Mouse (Mus musculus): Measurements from ENCODE around the gene Ypel4. TPM values are rescaled to one million over a fixed set of nuclear protein-coding genes. Genes with fewer than 3 reads are reported as not detected.
A peak's percentile ranks its signal among the peaks of the same experiment; 100 is the strongest.
"Not testable (repeated sequence)": the region's sequence is repeated elsewhere in the genome, so short reads cannot be mapped to it uniquely, and the experiment has no call there.

Gene Ypel4
- polyA plus RNA-seq, 1 experiment from 2014 or later: 6.8 TPM

DNA sequence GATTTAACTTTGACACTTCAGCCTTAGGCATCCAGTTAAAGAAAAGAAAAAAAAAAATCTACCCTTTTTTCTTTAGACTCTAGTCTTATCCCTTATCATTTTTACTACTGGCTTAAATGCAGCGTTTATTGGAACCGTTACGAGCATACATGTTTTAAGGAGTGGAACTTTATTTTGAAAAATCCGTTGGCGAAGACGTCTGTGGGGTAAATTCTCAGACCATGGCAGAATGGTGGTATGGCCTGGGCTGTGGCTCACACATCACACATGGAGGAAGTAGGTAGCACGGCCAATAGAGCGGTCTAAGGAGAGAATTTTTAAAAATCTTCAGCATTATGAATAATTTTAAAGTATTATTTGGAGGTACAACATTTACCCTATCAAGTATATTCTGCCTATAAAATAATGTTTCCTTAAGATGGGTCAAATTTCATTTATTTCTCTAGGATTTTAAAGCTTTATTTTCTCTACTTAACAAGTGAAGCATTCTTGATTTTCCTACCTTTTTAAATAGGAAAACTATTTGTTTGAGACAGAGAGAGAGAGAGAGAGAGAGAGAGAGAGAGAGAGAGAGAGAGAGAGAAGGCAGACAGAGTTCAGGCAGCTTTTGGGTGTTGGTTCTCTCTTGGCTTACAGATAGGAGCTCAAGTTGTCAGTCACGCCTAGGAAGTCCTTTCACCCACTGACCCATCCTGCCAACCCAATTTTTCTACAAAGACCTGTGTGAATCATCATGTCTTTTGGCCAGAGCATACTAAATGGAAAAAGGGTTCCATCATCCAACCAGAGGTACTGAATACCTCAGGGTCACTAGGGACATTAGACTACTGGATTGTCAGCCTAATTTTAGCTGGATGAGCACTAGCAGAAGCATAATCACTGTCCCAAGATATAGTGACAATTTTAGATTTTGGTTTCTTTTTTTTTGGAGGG lies 17.2 kb upstream of the Ypel4 start:
- H3K4me1 ChIP-seq: peaks cover 15% of the 10 kb centered on the region
- peak overlapping the region; percentile 90 for H3K4me3 ChIP-seq
- H3K27me3 ChIP-seq (ENCODE audit: insufficient read depth, poor library complexity, severe bottlenecking): no peaks in the 10 kb centered on the region
- WGBS: 32% methylated on average over 9 of the region's 9 CpGs
- DNase-seq (ENCODE audit: low spot score): no peak
- H3K9me3 ChIP-seq: no peaks in the 10 kb centered on the region
- peaks cover 6% of the 10 kb centered on the region; the same call in 1 of the 2 replicates for H3K36me3 ChIP-seq
- H3K27ac ChIP-seq: peak overlapping the region; percentile 97

GRCm38 (mm10) chr2:84717357-84717756 lies 16.5 kb upstream of the Ypel4 start:
- Histone ChIP-seq H3K36me3 (peaks cover 6% of the 10 kb centered on the region; the same call in 1 of the 2 replicates), H3K27ac (no peak overlapping the region), H3K27me3 (ENCODE audit: insufficient read depth, poor library complexity, severe bottlenecking) (no peaks in the 10 kb centered on the region), H3K9me3 (no peaks in the 10 kb centered on the region), H3K4me3 (no peak overlapping the region), H3K4me1 (peaks cover 15% of the 10 kb centered on the region)
- WGBS: 78% methylated on average over 4 of the region's 4 CpGs
- no peak for DNase-seq (ENCODE audit: low spot score)

- Histone ChIP-seq H3K9me3 (no peaks in the 10 kb centered on the region), H3K4me1 (peaks cover 13% of the 10 kb centered on the region), H3K27ac (no peak overlapping the region), H3K4me3 (no peak overlapping the region), H3K27me3 (ENCODE audit: insufficient read depth, poor library complexity, severe bottlenecking) (no peaks in the 10 kb centered on the region), H3K36me3 (peaks cover 33% of the 10 kb centered on the region)
- 92% methylated on average over 2 of the region's 2 CpGs for WGBS
- DNase-seq (ENCODE audit: low spot score): no peak
These were observed 13.1 kb upstream of the Ypel4 start for GRCm38 (mm10) chr2:84720718-84721117.

DNA sequence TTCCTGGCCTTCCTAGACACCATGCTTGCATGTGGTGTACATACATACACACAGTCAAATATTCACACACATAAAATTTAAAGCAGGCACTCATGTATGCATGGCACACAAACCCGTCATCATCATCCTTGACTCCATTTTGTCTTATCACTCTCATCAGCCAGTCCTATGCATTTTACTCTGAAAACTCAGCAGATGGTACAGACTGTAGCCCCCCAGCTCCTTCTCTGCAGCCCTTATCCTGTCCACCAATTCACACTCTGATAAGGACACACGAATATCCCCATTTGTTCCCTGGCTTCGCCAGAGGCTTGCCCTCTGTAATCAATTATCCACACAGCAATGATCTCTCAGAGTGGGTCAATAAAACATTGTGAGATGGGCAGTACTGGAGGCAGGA lies 12.7 kb upstream of the Ypel4 start:
- no peak overlapping the region for H3K27ac ChIP-seq
- no peak for DNase-seq (ENCODE audit: low spot score)
- H3K27me3 ChIP-seq (ENCODE audit: insufficient read depth, poor library complexity, severe bottlenecking): no peaks in the 10 kb centered on the region
- peaks cover 34% of the 10 kb centered on the region for H3K36me3 ChIP-seq
- 64% methylated on average over 3 of the region's 3 CpGs for WGBS
- H3K9me3 ChIP-seq: no peaks in the 10 kb centered on the region
- peaks cover 17% of the 10 kb centered on the region for H3K4me1 ChIP-seq
- no peak overlapping the region for H3K4me3 ChIP-seq

DNA sequence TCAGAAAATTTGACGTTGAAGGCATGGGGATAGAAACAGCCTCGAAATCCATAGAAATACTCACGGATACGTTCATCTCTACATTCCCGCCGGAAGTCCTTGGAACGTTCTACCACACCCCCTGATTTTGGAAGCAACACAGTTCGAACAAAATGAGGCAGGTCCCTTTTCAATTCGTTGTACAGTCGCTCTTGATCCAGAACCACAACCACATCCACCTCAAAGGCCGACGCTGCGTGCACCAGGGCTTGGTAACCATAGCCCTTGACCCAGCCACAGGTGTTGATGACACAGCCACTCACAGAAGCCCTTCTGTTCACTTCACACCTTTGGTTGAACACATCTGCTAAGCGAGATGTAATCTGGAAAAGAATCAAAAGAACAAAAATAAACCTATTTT lies 10.0 kb upstream of the Ypel4 start:
- DNase-seq (ENCODE audit: low spot score): no peak
- H3K27me3 ChIP-seq (ENCODE audit: insufficient read depth, poor library complexity, severe bottlenecking): no peaks in the 10 kb centered on the region
- no peak overlapping the region for H3K27ac ChIP-seq
- no peak overlapping the region for H3K4me3 ChIP-seq
- 92% methylated on average over 14 of the region's 14 CpGs for WGBS
- H3K9me3 ChIP-seq: no peaks in the 10 kb centered on the region
- H3K4me1 ChIP-seq: peaks cover 17% of the 10 kb centered on the region
- peaks cover 34% of the 10 kb centered on the region for H3K36me3 ChIP-seq

DNA sequence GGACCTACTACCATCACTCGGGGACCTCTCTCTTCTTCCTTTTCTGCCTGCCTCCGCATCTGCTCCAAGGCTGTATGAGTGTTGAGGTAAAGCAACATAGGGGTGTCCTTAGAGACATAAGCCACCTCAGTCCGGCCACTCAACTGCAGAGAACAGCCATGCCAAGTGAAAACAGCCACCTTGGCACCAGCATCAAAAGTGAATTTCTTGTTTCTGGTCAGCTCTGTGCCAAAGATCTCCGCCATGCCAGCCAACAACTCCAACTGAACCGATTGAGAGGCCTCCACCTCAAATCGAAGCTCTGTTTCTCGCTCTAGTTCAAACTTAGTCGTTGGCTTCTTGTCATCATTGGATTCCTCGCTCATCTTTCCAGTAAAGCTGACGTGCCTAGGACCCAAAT lies 8.1 kb upstream of the Ypel4 start:
- DNase-seq (ENCODE audit: low spot score): no peak
- Histone ChIP-seq H3K9me3 (no peaks in the 10 kb centered on the region), H3K4me1 (peaks cover 17% of the 10 kb centered on the region), H3K4me3 (peak overlapping the region; percentile 74), H3K27ac (no peak overlapping the region), H3K36me3 (peaks cover 34% of the 10 kb centered on the region), H3K27me3 (ENCODE audit: insufficient read depth, poor library complexity, severe bottlenecking) (no peaks in the 10 kb centered on the region)
- 88% methylated on average over 10 of the region's 10 CpGs for WGBS

GRCm38 (mm10) chr2:84726716-84727115 lies 7.1 kb upstream of the Ypel4 start:
- no peaks in the 10 kb centered on the region for H3K27me3 ChIP-seq (ENCODE audit: insufficient read depth, poor library complexity, severe bottlenecking)
- no peaks in the 10 kb centered on the region for H3K9me3 ChIP-seq
- 3% methylated on average over 9 of the region's 9 CpGs for WGBS
- H3K4me1 ChIP-seq: peaks cover 17% of the 10 kb centered on the region
- peaks cover 28% of the 10 kb centered on the region for H3K36me3 ChIP-seq
- no peak for DNase-seq (ENCODE audit: low spot score)
- H3K4me3 ChIP-seq: peak overlapping the region; percentile 74
- H3K27ac ChIP-seq: peak overlapping the region; percentile 90

DNA sequence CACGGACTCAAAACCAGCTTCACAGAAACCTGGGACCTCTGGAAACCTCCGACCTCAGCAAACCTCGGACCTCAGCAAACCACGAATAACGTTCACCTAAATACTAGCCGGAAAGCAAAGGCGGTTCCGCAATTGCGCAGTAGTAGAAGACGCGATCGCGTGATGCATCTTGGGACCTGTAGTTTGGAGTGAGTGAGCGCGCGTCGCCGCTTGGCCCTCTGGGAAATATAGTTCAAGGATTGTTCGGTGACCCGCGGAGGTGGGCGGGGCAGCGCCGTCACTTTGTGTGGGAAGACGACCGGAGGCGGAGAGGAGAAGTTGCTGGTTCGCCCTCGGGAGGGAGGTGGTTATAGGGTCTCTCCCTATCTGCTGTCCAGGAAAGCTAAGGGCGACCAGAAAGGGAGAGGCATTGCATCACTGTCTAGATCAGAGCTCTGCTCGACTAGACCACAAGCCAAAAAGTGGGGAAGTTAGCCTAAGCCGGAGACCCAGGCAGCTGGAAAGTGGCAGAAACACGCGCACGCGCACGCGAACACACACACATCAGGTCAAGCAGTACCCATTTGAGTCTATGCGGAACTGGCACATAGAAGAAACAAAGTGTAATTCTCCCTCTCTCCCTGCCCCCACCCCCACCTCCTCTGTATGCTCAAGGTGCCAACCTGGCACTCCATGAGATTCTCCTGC lies 6.5 kb upstream of the Ypel4 start, which contains the start of gene Clp1:
TSS of gene Clp1 (minus strand) at position 179 of the 687 bp plus-strand sequence.
- peak within 1 kb of the TSS; percentile 74 for H3K4me3 ChIP-seq
- peak within 1 kb of the TSS; percentile 90 for H3K27ac ChIP-seq
- H3K36me3 ChIP-seq: peaks cover 28% of the 10 kb centered on the region
- H3K9me3 ChIP-seq: no peaks in the 10 kb centered on the region
- peaks cover 17% of the 10 kb centered on the region for H3K4me1 ChIP-seq
- DNase-seq (ENCODE audit: low spot score): peak; percentile 99
- under 1% methylated on average over 39 of the region's 39 CpGs for WGBS
- H3K27me3 ChIP-seq (ENCODE audit: insufficient read depth, poor library complexity, severe bottlenecking): no peaks in the 10 kb centered on the region

DNA sequence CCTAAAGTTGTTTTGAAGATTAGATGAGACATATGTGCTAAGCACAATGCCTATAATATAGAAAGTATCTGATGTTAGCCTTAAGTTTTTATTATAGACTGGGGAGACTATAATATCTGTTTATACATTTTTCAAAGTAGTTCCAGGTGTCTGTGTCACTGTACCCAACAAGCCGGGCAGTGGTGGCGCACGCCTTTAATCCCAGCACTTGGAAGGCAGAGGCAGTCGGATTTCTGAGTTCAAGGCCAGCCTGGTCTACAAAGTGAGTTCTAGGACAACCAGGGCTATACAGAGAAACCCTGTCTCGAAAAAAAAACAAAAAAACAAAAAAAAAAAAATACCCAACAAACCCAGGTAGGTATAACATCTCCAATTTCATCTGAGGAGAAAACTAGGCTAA lies 5.7 kb upstream of the Ypel4 start:
- DNase-seq (ENCODE audit: low spot score); H3K27ac ChIP-seq; H3K9me3 ChIP-seq; H3K27me3 ChIP-seq (ENCODE audit: insufficient read depth, poor library complexity, severe bottlenecking): not testable (repeated sequence)
- Histone ChIP-seq H3K36me3 (peaks cover 24% of the 10 kb centered on the region), H3K4me1 (peaks cover 17% of the 10 kb centered on the region), H3K4me3 (peak overlapping the region; percentile 74; the same call in 1 of the 2 replicates)
- 82% methylated on average over 5 of the region's 5 CpGs for WGBS

DNA sequence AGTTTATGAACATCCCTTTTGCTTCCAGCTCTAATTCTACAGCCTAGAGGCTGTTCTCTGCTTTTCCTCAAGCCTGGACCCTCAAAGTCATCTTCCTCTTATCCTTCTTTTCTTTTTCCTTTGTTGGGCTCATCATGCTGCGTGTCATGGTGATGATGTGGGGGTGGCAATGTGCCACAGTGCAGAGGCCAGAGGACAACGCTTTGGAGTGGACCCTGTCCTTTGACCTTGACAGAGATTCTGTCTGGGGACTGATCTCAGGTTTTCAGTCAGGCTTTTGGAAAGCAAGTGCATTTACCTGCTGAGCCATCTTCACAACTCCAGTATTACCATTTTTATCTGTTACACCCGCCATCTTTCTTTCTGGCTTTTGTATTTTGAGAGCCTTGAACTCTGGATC lies 2.7 kb upstream of the Ypel4 start:
- H3K4me3 ChIP-seq: no peak overlapping the region
- H3K36me3 ChIP-seq: no peaks in the 10 kb centered on the region
- H3K9me3 ChIP-seq: no peaks in the 10 kb centered on the region
- no peaks in the 10 kb centered on the region for H3K27me3 ChIP-seq (ENCODE audit: insufficient read depth, poor library complexity, severe bottlenecking)
- WGBS: 71% methylated on average over 3 of the region's 3 CpGs
- H3K4me1 ChIP-seq: peaks cover 34% of the 10 kb centered on the region
- DNase-seq (ENCODE audit: low spot score): no peak
- no peak overlapping the region for H3K27ac ChIP-seq

- Histone ChIP-seq H3K4me3 (no peak overlapping the region), H3K36me3 (no peaks in the 10 kb centered on the region), H3K27me3 (ENCODE audit: insufficient read depth, poor library complexity, severe bottlenecking) (no peaks in the 10 kb centered on the region), H3K4me1 (peaks cover 41% of the 10 kb centered on the region), H3K27ac (no peak overlapping the region), H3K9me3 (no peaks in the 10 kb centered on the region)
- peak; percentile 28 for DNase-seq (ENCODE audit: low spot score)
- 80% methylated on average over 1 of the region's 1 CpGs for WGBS
These were observed 1.5 kb upstream of the Ypel4 start for GRCm38 (mm10) chr2:84732394-84732793.

- H3K9me3 ChIP-seq: no peaks in the 10 kb centered on the region
- H3K4me3 ChIP-seq: peak overlapping the region; percentile 60
- peaks cover 57% of the 10 kb centered on the region for H3K4me1 ChIP-seq
- H3K27me3 ChIP-seq (ENCODE audit: insufficient read depth, poor library complexity, severe bottlenecking): no peaks in the 10 kb centered on the region
- no peak for DNase-seq (ENCODE audit: low spot score)
- H3K36me3 ChIP-seq: no peaks in the 10 kb centered on the region
- under 1% methylated on average over 11 of the region's 11 CpGs for WGBS
- peak overlapping the region; percentile 84 for H3K27ac ChIP-seq
These were observed 550 bp downstream of the Ypel4 start for GRCm38 (mm10) chr2:84734351-84734864.

DNA sequence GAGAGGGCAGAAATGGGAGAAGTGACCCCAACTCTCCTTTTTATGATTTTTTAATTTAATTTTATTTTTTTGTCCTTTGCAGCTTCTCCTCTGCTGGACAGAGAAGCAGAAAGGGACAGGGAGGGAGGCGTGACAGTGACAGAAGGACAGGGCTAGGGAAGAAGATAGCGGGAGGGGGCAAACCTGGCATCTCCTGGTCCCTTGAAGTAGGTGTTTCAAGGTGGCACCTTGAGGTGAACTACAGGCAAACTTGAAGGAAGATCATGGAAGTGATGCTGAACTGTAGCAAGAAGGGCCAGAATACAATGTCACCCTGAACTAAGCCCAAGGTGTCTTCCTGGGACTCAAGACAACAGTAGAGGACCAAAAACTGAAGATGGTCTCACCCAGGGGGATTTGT lies 1.1 kb downstream of the Ypel4 start:
- WGBS: 3% methylated on average over 2 of the region's 2 CpGs
- H3K36me3 ChIP-seq: 0 out of 2 replicates have a peak, but pooled peaks cover 1% of the 10 kb centered on the region
- no peaks in the 10 kb centered on the region for H3K9me3 ChIP-seq
- H3K4me3 ChIP-seq: peak overlapping the region; percentile 60
- DNase-seq (ENCODE audit: low spot score): no peak
- H3K4me1 ChIP-seq: peaks cover 62% of the 10 kb centered on the region
- H3K27ac ChIP-seq: peak overlapping the region; percentile 84
- no peaks in the 10 kb centered on the region for H3K27me3 ChIP-seq (ENCODE audit: insufficient read depth, poor library complexity, severe bottlenecking)

All from heart, embryonic 10.5 days (tissue).